Mouse (Mus musculus): ENCODE results near the gene Pitpnc1. TPM values are rescaled to one million over a fixed set of nuclear protein-coding genes. Genes with fewer than 3 reads are reported as not detected.

Pitpnc1 gene
- polyA plus RNA-seq, 1 experiment from 2014 or later = 7.3 TPM

GRCm38 (mm10) chr11:107331425-107331824 lies 139.1 kb downstream of the Pitpnc1 start:
- ChIA-PET POLR2A (no interaction called here), CTCF (no interaction called here)
- ATAC-seq = no peak
- H3K27me3 ChIP-seq = no peaks in the 10 kb centered on the region
- no peak for TF ChIP-seq CTCF (IDR thresholded peaks at IDR 0.05)
- in situ Hi-C loops (cut with MboI; ENCODE audit: low pct_unique_long_range_greater_than_20kb) = no loop called here
- no peak for DNase-seq (ENCODE audit: low read depth, low spot score)

DNA sequence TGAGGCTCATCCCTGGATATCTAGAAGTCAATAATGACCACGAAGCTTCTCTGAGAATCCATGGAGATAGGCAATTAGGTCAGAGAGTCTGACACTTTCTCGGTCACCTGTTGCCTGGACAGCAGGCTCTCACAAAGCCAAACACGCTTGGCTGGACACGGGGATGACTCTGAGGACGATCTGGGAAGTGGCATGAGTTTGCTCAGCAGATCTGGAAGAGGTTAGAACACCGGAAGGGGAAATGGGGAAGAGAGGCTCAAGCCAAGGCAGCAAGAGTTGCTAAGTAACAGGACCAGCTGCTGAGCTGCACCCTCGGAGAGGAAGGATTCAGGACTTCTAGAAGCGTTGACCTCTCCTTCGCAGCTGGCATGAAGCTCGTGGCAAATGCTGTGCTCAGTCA lies 143.2 kb downstream of the Pitpnc1 start:
- TF ChIP-seq CTCF (IDR thresholded peaks at IDR 0.05) = no peak
- DNase-seq (ENCODE audit: low read depth, low spot score) (no peak), ATAC-seq (no peak)
- no peaks in the 10 kb centered on the region for H3K27me3 ChIP-seq
- ChIA-PET CTCF (no interaction called here), POLR2A (no interaction called here)
- in situ Hi-C loops (cut with MboI; ENCODE audit: low pct_unique_long_range_greater_than_20kb) = no loop called here

- H3K27me3 ChIP-seq = no peaks in the 10 kb centered on the region
- ATAC-seq (no peak), DNase-seq (ENCODE audit: low read depth, low spot score) (no peak)
- ChIA-PET POLR2A (no interaction called here), CTCF (no interaction called here)
- in situ Hi-C loops (cut with MboI; ENCODE audit: low pct_unique_long_range_greater_than_20kb) = no loop called here
- TF ChIP-seq CTCF (IDR thresholded peaks at IDR 0.05) = no peak
These were observed 144.5 kb downstream of the Pitpnc1 start for GRCm38 (mm10) chr11:107325739-107326725.

- in situ Hi-C loops (cut with MboI; ENCODE audit: low pct_unique_long_range_greater_than_20kb) = no loop called here
- no peak for ATAC-seq
- DNase-seq (ENCODE audit: low read depth, low spot score) = no peak
- TF ChIP-seq CTCF (IDR thresholded peaks at IDR 0.05) = no peak
- ChIA-PET POLR2A (no interaction called here), CTCF (no interaction called here)
- no peaks in the 10 kb centered on the region for H3K27me3 ChIP-seq
These were observed 145.3 kb downstream of the Pitpnc1 start for GRCm38 (mm10) chr11:107325226-107325625.

- ATAC-seq = no peak
- POLR2A ChIA-PET = no interaction called here
These were observed 147.3 kb downstream of the Pitpnc1 start for GRCm38 (mm10) chr11:107323173-107323572.

DNA sequence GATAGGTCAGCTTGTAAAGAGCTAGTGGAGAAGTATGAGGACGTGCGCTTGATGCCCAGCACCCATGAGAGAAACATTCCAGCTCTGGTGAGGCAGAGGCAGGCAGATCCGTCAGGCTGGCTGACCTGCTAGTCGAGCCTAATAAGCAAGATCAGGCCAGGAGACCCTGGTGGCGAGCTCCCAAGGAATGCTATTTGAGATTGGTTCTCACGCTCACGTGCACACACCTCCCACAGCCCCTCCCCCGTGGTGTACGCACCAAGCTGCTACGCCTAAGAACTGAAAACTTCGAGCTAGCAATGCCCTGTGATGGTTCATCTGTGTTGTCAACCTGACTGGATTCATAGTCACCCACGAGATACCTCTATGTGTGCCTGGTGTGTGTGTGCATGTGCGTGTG lies 148.3 kb downstream of the Pitpnc1 start:
- ATAC-seq (no peak), DNase-seq (ENCODE audit: low read depth, low spot score) (no peak)
- TF ChIP-seq CTCF (IDR thresholded peaks at IDR 0.05) = no peak
- ChIA-PET POLR2A (no interaction called here), CTCF (interaction anchor here (1.2 to 1.6 kb wide), 2 partner anchors 10 to 21 kb away, joined by 3 to 4 read pairs; no protein-coding TSS in a partner anchor)
- in situ Hi-C loops (cut with MboI; ENCODE audit: low pct_unique_long_range_greater_than_20kb) = no loop called here
- H3K27me3 ChIP-seq = no peaks in the 10 kb centered on the region

More at GRCm38 (mm10) chr11:107323173-107323572, 147.3 kb downstream of the Pitpnc1 start:
- CTCF ChIA-PET = interaction anchor here (0.7 to 1.6 kb wide), 4 partner anchors 9 to 144 kb away, joined by 3 to 4 read pairs (median 4); no protein-coding TSS in a partner anchor
- no peak for DNase-seq (ENCODE audit: low read depth, low spot score)
- in situ Hi-C loops (cut with MboI; ENCODE audit: low pct_unique_long_range_greater_than_20kb) = no loop called here
- TF ChIP-seq CTCF (IDR thresholded peaks at IDR 0.05) = no peak
- no peaks in the 10 kb centered on the region for H3K27me3 ChIP-seq

- POLR2A ChIA-PET = no interaction called here
- no peak for ATAC-seq
- H3K27me3 ChIP-seq = no peaks in the 10 kb centered on the region
- TF ChIP-seq CTCF (IDR thresholded peaks at IDR 0.05) = no peak
- in situ Hi-C loops (cut with MboI; ENCODE audit: low pct_unique_long_range_greater_than_20kb) = no loop called here
- no peak for DNase-seq (ENCODE audit: low read depth, low spot score)
- CTCF ChIA-PET = interaction anchor here (1.6 kb wide), 1 partner anchor 11 kb away, joined by 4 read pairs; no protein-coding TSS in a partner anchor
These were observed 148.7 kb downstream of the Pitpnc1 start for GRCm38 (mm10) chr11:107321819-107322218.

GRCm38 (mm10) chr11:107319861-107320260 lies 150.6 kb downstream of the Pitpnc1 start:
- TF ChIP-seq CTCF (IDR thresholded peaks at IDR 0.05) = no peak
- DNase-seq (ENCODE audit: low read depth, low spot score) = no peak
- no peak for ATAC-seq
- H3K27me3 ChIP-seq = no peaks in the 10 kb centered on the region
- in situ Hi-C loops (cut with MboI; ENCODE audit: low pct_unique_long_range_greater_than_20kb) = no loop called here
- POLR2A ChIA-PET = no interaction called here
- CTCF ChIA-PET = interaction anchor here (1.2 kb wide), 1 partner anchor 14 kb away, joined by 3 read pairs; no protein-coding TSS in a partner anchor

- no peak for TF ChIP-seq CTCF (IDR thresholded peaks at IDR 0.05)
- ATAC-seq (no peak), DNase-seq (ENCODE audit: low read depth, low spot score) (no peak)
- POLR2A ChIA-PET = no interaction called here
- CTCF ChIA-PET = interaction anchor here (1.5 kb wide), 1 partner anchor 15 kb away, joined by 3 read pairs; no protein-coding TSS in a partner anchor
- no peaks in the 10 kb centered on the region for H3K27me3 ChIP-seq
- in situ Hi-C loops (cut with MboI; ENCODE audit: low pct_unique_long_range_greater_than_20kb) = no loop called here
These were observed 152.7 kb downstream of the Pitpnc1 start for GRCm38 (mm10) chr11:107317653-107318281.

- in situ Hi-C loops (cut with MboI; ENCODE audit: low pct_unique_long_range_greater_than_20kb) = no loop called here
- POLR2A ChIA-PET = interaction anchor here (0.6 kb wide), 1 partner anchor 10 kb away, joined by 5 read pairs; no protein-coding TSS in a partner anchor
- DNase-seq (ENCODE audit: low read depth, low spot score) = no peak
These were observed 155.0 kb downstream of the Pitpnc1 start for GRCm38 (mm10) chr11:107315475-107315874.

More at GRCm38 (mm10) chr11:107315475-107315874, 155.0 kb downstream of the Pitpnc1 start:
- CTCF ChIA-PET = interaction anchor here (1.6 kb wide), 1 partner anchor 11 kb away, joined by 3 read pairs; no protein-coding TSS in a partner anchor
- no peak for TF ChIP-seq CTCF (IDR thresholded peaks at IDR 0.05)
- no peaks in the 10 kb centered on the region for H3K27me3 ChIP-seq
- ATAC-seq = no peak

All from Patski (cell line).